Mouse (Mus musculus): Measurements from ENCODE around the gene Ripor1.

DNA sequence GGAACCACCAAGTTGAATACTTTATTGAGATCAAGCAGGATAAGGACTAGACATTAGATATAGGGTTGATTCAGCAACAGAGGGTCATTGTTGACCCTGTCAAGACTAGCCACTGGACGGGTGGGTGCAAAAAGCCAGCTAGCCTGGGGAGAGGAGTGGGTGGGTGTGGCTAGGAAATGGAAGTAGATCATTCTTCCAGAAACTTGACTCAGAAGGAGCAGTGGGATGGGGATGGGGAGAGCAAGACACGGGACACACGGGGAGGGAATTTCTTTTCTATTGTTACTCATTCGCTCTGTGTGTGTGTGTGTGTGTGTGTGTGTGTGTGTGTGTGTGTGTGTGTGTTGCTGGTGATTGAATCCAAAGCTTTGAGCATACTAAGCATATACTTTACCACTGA, 4.7 kb downstream of the Ripor1 start:
- no peak for TF ChIP-seq MAFK (IDR thresholded peaks at IDR 0.05; ENCODE audit: insufficient read depth, low read depth, low read length)
- TF ChIP-seq ZC3H11A (IDR thresholded peaks at IDR 0.05; ENCODE audit: borderline replicate concordance, low read depth, low read length), result no peak
